Mouse (Mus musculus): ENCODE measurements around the gene Gfm1. TPM values are rescaled to one million over a fixed set of nuclear protein-coding genes. Genes with fewer than 3 reads are reported as not detected.

Gfm1 gene
- polyA plus RNA-seq, 1 experiment from 2014 or later, result 56.2 TPM

DNA sequence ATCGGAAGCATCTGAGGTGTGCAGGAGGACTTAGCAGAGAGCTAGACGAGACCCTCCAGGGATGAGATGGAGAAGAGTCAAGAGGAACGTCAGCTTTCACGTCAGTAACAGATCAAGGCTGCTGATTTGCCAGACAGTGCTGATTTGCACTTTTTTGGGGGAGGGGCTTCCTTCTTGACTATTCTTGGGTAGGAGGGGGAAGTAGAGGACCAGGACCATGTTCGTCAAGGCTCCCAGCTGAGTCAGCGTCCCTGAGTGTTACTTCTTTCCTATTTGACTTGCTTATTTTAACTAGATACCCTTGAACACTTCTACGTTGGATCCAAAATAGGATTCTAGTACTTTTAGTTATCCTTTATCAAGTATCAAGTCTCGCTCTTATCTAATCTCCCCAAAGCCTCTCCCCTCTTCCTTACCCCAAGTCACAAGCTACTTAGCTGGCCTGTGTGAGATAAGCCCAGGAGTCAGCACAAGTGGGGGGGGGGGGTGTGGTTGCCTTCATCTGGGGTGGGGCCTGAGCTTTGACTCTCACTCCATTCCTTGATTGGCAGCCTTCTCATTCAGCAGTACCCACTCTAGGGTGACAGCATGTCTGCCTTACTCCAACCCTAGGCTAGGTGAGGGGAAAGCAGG lies 69.0 kb downstream of the Gfm1 start:
- no peak for ATAC-seq (replicated peaks; ENCODE audit: low FRiP score)
- Histone ChIP-seq H3K36me3 (no peaks in the 10 kb centered on the region), H3K27me3 (no peaks in the 10 kb centered on the region), H3K4me3 (replicated peaks) (no peak overlapping the region), H3K4me1 (no peaks in the 10 kb centered on the region), H3K27ac (no peak overlapping the region), H3K9ac (no peak overlapping the region), H3K9me3 (replicated peaks) (no peaks in the 10 kb centered on the region; the same call in 1 of the 2 replicates), H3K4me2 (no peak overlapping the region)
- WGBS, result 92% methylated on average over 8 of the region's 8 CpGs

DNA sequence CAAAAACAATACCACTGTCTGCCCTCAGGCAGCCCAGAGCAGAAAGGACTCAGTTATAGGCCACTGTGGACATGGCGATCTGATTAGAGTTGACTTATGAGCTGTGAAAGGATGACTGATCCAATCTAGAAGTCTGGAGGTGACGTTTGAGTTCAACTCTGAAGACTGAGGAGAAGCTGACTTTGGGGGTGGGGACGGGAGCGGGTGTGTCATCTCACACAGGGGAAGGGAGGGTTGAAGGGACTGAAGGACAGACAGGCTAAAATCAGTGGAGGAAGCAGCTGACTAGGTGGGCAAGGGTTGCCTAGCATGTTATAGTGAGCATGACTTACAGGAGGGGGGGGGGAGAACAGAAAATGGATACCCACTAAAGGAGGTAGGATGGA lies 69.5 kb downstream of the Gfm1 start:
- Histone ChIP-seq H3K4me2 (no peak overlapping the region), H3K4me1 (no peaks in the 10 kb centered on the region), H3K4me3 (replicated peaks) (no peak overlapping the region), H3K27me3 (no peaks in the 10 kb centered on the region), H3K27ac (no peak overlapping the region), H3K36me3 (no peaks in the 10 kb centered on the region), H3K9me3 (replicated peaks) (no peaks in the 10 kb centered on the region; the same call in 1 of the 2 replicates), H3K9ac (no peak overlapping the region)
- ATAC-seq (replicated peaks; ENCODE audit: low FRiP score), result no peak
- WGBS, result 87% methylated on average over 4 of the region's 4 CpGs

- H3K9ac ChIP-seq, result no peak overlapping the region
- 17% methylated on average over 3 of the region's 3 CpGs for WGBS
- H3K4me3 ChIP-seq (replicated peaks), result no peak overlapping the region
- H3K27me3 ChIP-seq, result no peaks in the 10 kb centered on the region
- H3K4me2 ChIP-seq, result no peak overlapping the region
- H3K9me3 ChIP-seq (replicated peaks), result no peaks in the 10 kb centered on the region
- H3K4me1 ChIP-seq, result no peaks in the 10 kb centered on the region
- no peak for ATAC-seq (replicated peaks; ENCODE audit: low FRiP score)
- no peaks in the 10 kb centered on the region for H3K36me3 ChIP-seq
- H3K27ac ChIP-seq, result no peak overlapping the region
Measured at GRCm38 (mm10) chr3:67503878-67504277, 74.0 kb downstream of the Gfm1 start.

- H3K4me3 ChIP-seq (replicated peaks), result no peak overlapping the region
- no peak overlapping the region for H3K4me2 ChIP-seq
- H3K9me3 ChIP-seq (replicated peaks), result no peaks in the 10 kb centered on the region
- H3K4me1 ChIP-seq, result no peaks in the 10 kb centered on the region
- ATAC-seq (replicated peaks; ENCODE audit: low FRiP score), result no peak
- WGBS, result 80% methylated on average over 2 of the region's 2 CpGs
- no peaks in the 10 kb centered on the region for H3K27me3 ChIP-seq
- no peak overlapping the region for H3K9ac ChIP-seq
- H3K36me3 ChIP-seq, result no peaks in the 10 kb centered on the region
- no peak overlapping the region for H3K27ac ChIP-seq
Measured at GRCm38 (mm10) chr3:67505286-67505685, 75.4 kb downstream of the Gfm1 start.

DNA sequence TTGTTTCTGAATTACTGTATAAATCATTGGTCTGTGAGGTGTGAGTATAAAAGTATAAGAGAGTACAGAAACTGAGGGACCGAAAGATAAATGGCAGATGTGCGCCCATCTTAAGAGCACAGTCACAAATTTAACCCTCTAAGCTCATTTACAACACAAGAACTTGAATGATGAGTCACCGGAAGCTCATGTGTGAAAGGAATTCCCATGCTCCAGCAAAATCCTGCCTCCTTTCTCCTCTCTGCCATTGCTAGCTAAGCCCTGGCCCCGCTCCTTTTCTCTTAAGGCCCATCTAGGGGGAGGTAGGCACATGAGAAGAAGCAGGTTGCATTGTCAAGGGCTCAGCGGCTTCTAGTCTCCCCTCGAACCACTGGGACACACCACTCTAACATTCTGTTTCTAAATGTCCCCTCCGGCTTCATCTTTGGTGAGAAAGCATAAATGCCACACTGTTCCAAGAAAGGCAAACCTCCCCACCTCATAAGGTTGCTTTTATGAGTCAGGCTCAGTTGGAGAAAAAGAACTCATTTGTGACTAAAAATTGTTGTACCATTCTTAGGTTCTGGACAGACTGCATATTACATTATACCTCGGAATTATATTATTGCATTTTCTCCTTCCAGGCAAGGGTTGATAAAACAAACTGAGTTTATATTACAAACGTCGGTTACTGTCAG lies 78.5 kb downstream of the Gfm1 start:
- H3K9me3 ChIP-seq (replicated peaks), result no peaks in the 10 kb centered on the region
- 86% methylated on average over 10 of the region's 10 CpGs for WGBS
- no peak overlapping the region for H3K4me2 ChIP-seq
- no peaks in the 10 kb centered on the region for H3K36me3 ChIP-seq
- no peaks in the 10 kb centered on the region for H3K4me1 ChIP-seq
- H3K27me3 ChIP-seq, result peaks cover 2% of the 10 kb centered on the region
- no peak overlapping the region for H3K27ac ChIP-seq
- no peak for ATAC-seq (replicated peaks; ENCODE audit: low FRiP score)
- no peak overlapping the region for H3K4me3 ChIP-seq (replicated peaks)
- H3K9ac ChIP-seq, result no peak overlapping the region

DNA sequence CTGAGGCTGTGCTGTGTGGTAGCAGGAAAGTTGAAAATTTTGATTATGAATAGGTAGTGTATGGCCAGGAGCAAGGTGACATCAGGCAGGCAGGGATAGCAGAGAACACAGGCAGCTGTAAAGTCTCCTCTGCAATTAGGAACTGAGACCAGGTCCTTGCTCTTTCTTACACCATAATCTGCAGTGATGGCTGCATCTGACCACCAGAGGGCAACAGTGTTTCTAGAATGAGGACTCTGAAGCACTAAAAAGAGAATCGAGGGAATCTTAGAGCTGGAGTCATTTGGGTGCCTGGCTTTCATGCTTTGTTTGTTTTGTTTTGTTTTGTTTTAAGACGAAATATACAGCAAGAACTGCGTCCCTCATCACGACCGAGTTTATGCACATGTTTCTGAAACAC lies 82.9 kb downstream of the Gfm1 start:
- H3K36me3 ChIP-seq, result no peaks in the 10 kb centered on the region
- no peak overlapping the region for H3K4me2 ChIP-seq
- H3K27ac ChIP-seq, result no peak overlapping the region
- no peaks in the 10 kb centered on the region for H3K9me3 ChIP-seq (replicated peaks)
- H3K4me3 ChIP-seq (replicated peaks), result no peak overlapping the region
- no peak overlapping the region for H3K9ac ChIP-seq
- WGBS, result 1% methylated on average over 5 of the region's 5 CpGs
- peaks cover 11% of the 10 kb centered on the region for H3K4me1 ChIP-seq
- ATAC-seq (replicated peaks; ENCODE audit: low FRiP score), result peak; percentile 43; the same call in 1 of the 2 replicates
- H3K27me3 ChIP-seq, result peaks cover 38% of the 10 kb centered on the region

DNA sequence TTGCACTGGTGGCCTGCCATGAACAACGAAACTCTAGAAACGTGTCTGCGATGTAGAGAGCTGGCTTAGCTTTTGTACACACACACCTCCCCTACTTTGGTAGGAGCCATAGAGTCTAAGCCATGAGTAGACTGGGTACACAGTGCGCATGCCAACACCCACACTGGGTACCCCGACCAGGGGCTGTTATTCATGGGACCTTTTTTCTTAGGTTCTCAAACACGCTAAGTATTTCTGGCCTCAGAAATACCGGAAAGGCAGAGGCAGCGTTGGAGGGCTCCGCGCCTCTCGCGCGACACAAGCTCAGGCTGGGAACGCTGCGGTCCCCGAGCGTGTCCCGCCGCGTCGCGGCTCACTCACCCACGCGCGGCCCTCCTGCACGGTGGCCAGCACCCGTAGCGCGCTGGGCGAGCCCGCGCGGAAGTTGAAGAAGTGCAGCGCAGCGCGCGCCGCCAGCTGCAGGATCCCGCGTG lies 84.9 kb downstream of the Gfm1 start:
- Histone ChIP-seq H3K9me3 (replicated peaks) (no peaks in the 10 kb centered on the region), H3K9ac (peak overlapping the region; percentile 58), H3K4me2 (peak overlapping the region; percentile 100), H3K27me3 (peaks cover 38% of the 10 kb centered on the region), H3K4me3 (replicated peaks) (peak overlapping the region; percentile 61), H3K36me3 (no peaks in the 10 kb centered on the region), H3K4me1 (peaks cover 11% of the 10 kb centered on the region), H3K27ac (no peak overlapping the region)
- peak; percentile 52 for ATAC-seq (replicated peaks; ENCODE audit: low FRiP score)
- 7% methylated on average over 40 of the region's 40 CpGs for WGBS

GRCm38 (mm10) chr3:67515274-67515801 lies 85.4 kb downstream of the Gfm1 start, which contains the start of gene Rarres1:
Gene Rarres1, minus strand, starts transcription at chr3:67515523.
- Histone ChIP-seq H3K27ac (no peak within 1 kb of the TSS), H3K4me3 (replicated peaks) (peak within 1 kb of the TSS; percentile 61), H3K27me3 (peaks cover 38% of the 10 kb centered on the region), H3K4me2 (peak within 1 kb of the TSS; percentile 100), H3K36me3 (no peaks in the 10 kb centered on the region), H3K9me3 (replicated peaks) (no peaks in the 10 kb centered on the region), H3K9ac (peak within 1 kb of the TSS; percentile 58), H3K4me1 (peaks cover 11% of the 10 kb centered on the region)
- WGBS, result under 1% methylated on average over 38 of the region's 38 CpGs
- peak; percentile 66 for ATAC-seq (replicated peaks; ENCODE audit: low FRiP score)

- Histone ChIP-seq H3K27ac (no peak overlapping the region), H3K9me3 (replicated peaks) (no peaks in the 10 kb centered on the region), H3K4me3 (replicated peaks) (no peak overlapping the region), H3K9ac (no peak overlapping the region), H3K4me1 (peaks cover 2% of the 10 kb centered on the region), H3K4me2 (no peak overlapping the region), H3K27me3 (peaks cover 13% of the 10 kb centered on the region), H3K36me3 (no peaks in the 10 kb centered on the region)
- ATAC-seq (replicated peaks; ENCODE audit: low FRiP score), result no peak
- 85% methylated on average over 5 of the region's 5 CpGs for WGBS
Measured at GRCm38 (mm10) chr3:67520568-67521143, 90.8 kb downstream of the Gfm1 start.

- no peaks in the 10 kb centered on the region for H3K4me1 ChIP-seq
- no peaks in the 10 kb centered on the region for H3K9me3 ChIP-seq (replicated peaks)
- H3K9ac ChIP-seq, result no peak overlapping the region
- no peak overlapping the region for H3K4me2 ChIP-seq
- no peak overlapping the region for H3K27ac ChIP-seq
- H3K27me3 ChIP-seq, result no peaks in the 10 kb centered on the region
- no peak overlapping the region for H3K4me3 ChIP-seq (replicated peaks)
- ATAC-seq (replicated peaks; ENCODE audit: low FRiP score), result no peak
- WGBS, result 80% methylated on average over 8 of the region's 8 CpGs
- H3K36me3 ChIP-seq, result no peaks in the 10 kb centered on the region
Measured at GRCm38 (mm10) chr3:67522709-67523108, 92.8 kb downstream of the Gfm1 start.

- H3K36me3 ChIP-seq, result no peaks in the 10 kb centered on the region
- ATAC-seq (replicated peaks; ENCODE audit: low FRiP score), result no peak
Measured at GRCm38 (mm10) chr3:67524768-67525167, 94.9 kb downstream of the Gfm1 start.

More at GRCm38 (mm10) chr3:67524768-67525167, 94.9 kb downstream of the Gfm1 start:
- Histone ChIP-seq H3K27me3 (no peaks in the 10 kb centered on the region), H3K4me3 (replicated peaks) (no peak overlapping the region), H3K9me3 (replicated peaks) (no peaks in the 10 kb centered on the region), H3K27ac (no peak overlapping the region), H3K4me1 (no peaks in the 10 kb centered on the region), H3K4me2 (no peak overlapping the region), H3K9ac (no peak overlapping the region)
- WGBS, result 79% methylated on average over 6 of the region's 6 CpGs
